Mouse (Mus musculus) heart, embryonic 13.5 days (tissue): ENCODE results near the gene Mast4. TPM values are rescaled to one million over a fixed set of nuclear protein-coding genes. Genes with fewer than 3 reads are reported as not detected.
A peak's percentile ranks its signal among the peaks of the same experiment; 100 is the strongest.

ENCODE experiments used
- ATAC-seq: fragments of 200-750 bp; cut with Nextera tagmentation; 2 replicates; pipeline ENCODE4 v1.8.0; 2017; ENCODE audit warnings: moderate TSS enrichment; ENCODE audit not compliant: insufficient number of reproducible peaks, low FRiP score, low TSS enrichment; ENCODE audit errors: extremely low read depth
- H3K27ac ChIP-seq: fragments of 300-500 bp; sonication (generic); replicated peaks from 2 replicates; pipeline ENCODE4 v1.5.1; 2015; ENCODE audit warnings: moderate library complexity, mild to moderate bottlenecking, inconsistent platforms
- H3K27me3 ChIP-seq: fragments of 300-500 bp; sonication (generic); replicated peaks from 2 replicates; pipeline ENCODE4 v1.6.1; 2015; ENCODE audit warnings: mild to moderate bottlenecking, inconsistent platforms
- H3K36me3 ChIP-seq: fragments of 300-500 bp; sonication (generic); 2 replicates; pipeline ENCODE4 v1.6.1; 2015; ENCODE audit warnings: mild to moderate bottlenecking, inconsistent platforms
- H3K4me1 ChIP-seq: fragments of 300-500 bp; sonication (generic); 2 replicates; pipeline ENCODE4 v1.6.1; 2015; ENCODE audit warnings: inconsistent platforms
- H3K4me2 ChIP-seq: fragments of 300-500 bp; sonication (generic); 2 replicates; pipeline ENCODE4 v1.6.1; 2015; ENCODE audit warnings: inconsistent platforms, mild to moderate bottlenecking, moderate library complexity
- H3K4me3 ChIP-seq: fragments of 300-500 bp; sonication (generic); 2 replicates; pipeline ENCODE4 v1.5.1; 2015; ENCODE audit warnings: moderate library complexity, mild to moderate bottlenecking, inconsistent platforms
- H3K9ac ChIP-seq: fragments of 300-500 bp; sonication (generic); 2 replicates; pipeline ENCODE4 v1.6.1; 2015; ENCODE audit warnings: inconsistent platforms, mild to moderate bottlenecking, moderate library complexity
- H3K9me3 ChIP-seq: fragments of 300-500 bp; sonication (generic); 2 replicates; pipeline ENCODE4 v1.6.1; 2016; ENCODE audit warnings: inconsistent platforms
- WGBS: fragments of 180-500 bp; shearing (Covaris S2); methylation state at CpG from one replicate; pipeline ENCODE4 v1.1.7; 2015; ENCODE audit warnings: mixed read lengths; 5-methylcytosine and 5-hydroxymethylcytosine counted together
- polyA plus RNA-seq: library from polyadenylated mRNA; unstranded; fragments of >200 nt; fragmentation: Nextera tagmentation; extraction: Ambion mirVana; gene quantifications from 2 replicates; pipeline ENCODE4 v1.2.1, GENCODE M21; 2015

Gene Mast4
- polyA plus RNA-seq, 1 experiment from 2014 or later, result 36.8 TPM

DNA sequence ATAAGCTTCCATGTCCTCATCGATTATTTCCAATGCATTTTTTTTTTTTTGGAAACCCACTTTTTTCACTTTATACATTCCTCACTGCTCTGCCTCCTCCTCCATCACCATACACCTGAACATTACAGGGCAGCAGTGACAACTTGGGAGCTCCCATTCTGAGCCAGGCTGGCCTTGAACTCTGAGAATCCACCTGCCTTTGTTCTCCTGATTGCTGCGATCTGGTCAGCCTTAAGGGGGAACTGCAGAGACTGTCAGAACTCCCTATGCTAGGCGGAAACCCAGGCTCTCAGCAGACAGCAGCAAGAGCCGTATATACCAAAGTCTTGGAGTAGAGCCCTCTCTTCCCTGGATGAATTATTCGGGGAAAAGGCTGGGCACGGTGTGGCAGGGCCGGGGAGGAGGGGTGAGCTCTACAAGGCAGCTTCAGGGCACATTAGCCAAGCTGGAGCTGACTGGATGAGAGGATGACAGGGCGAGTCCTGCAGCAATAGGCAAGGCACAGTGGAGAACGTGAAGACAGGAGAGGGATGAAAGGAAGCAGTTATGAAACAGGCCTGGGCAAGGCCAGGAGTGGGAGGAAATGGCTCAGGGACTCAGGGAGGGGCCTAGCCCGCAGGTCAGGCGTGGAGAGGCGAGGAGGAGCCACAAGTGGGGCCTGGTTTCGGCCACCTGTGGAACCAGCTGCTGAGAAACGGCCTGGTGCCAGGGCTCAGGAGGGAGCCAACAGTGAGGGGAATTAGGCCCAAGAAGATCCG is 435.7 kb downstream of the Mast4 start:
- Histone ChIP-seq H3K27ac (peak overlapping the region; percentile 67), H3K9ac (peak overlapping the region; percentile 34), H3K36me3 (no peaks in the 10 kb centered on the region), H3K9me3 (no peaks in the 10 kb centered on the region), H3K4me2 (peak overlapping the region; percentile 18; the same call in 1 of the 2 replicates), H3K4me3 (no peak overlapping the region), H3K4me1 (peaks cover 93% of the 10 kb centered on the region), H3K27me3 (no peaks in the 10 kb centered on the region)
- 29% methylated on average over 15 of the region's 15 CpGs for WGBS
- 0 out of 2 replicates have a peak, but pooled peaks have one; percentile 33 for ATAC-seq

DNA sequence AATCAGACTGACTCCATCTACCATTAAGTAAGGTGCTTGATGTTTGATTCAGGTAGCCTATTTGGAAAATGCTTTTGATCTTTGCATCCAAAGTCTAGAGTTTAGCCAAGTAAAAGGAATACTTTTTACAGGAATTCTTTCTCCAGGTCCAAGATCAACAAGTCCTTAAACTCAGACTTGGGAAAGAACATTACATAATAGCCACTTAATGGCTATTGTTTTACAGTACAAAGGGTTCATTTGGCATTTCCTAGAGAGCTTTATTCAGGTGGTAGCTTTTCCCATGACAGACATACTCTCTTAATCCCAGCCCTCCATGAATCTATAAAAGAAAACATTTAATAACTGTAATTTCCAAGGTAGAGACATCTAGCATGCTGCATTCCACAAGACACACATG is 438.0 kb downstream of the Mast4 start:
- Histone ChIP-seq H3K27ac (no peak overlapping the region), H3K4me3 (no peak overlapping the region), H3K9me3 (no peaks in the 10 kb centered on the region), H3K9ac (no peak overlapping the region), H3K4me2 (no peak overlapping the region), H3K27me3 (no peaks in the 10 kb centered on the region), H3K4me1 (peaks cover 88% of the 10 kb centered on the region), H3K36me3 (no peaks in the 10 kb centered on the region)
- ATAC-seq, result no peak

DNA sequence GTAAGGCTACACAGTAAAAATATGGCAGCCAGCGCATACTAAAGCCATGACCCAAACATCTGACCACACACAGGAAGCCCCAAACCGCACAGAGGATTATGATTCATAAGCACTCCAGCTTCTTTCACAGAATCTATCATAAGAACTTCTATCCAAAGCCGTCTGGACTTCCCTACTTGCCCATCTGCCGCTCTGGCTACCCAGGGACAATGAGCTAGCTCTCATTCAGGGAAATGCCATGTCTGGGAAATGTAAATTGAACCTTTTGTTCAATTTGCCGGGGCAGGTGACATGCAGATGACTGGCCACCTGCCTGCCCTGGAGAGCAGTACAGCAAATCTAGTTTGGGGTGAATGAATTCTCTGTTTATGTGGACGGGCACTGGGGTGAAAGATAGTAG is 438.4 kb downstream of the Mast4 start:
- Histone ChIP-seq H3K4me3 (no peak overlapping the region), H3K9ac (no peak overlapping the region), H3K4me1 (peaks cover 86% of the 10 kb centered on the region), H3K36me3 (no peaks in the 10 kb centered on the region), H3K4me2 (no peak overlapping the region), H3K27me3 (no peaks in the 10 kb centered on the region), H3K9me3 (no peaks in the 10 kb centered on the region), H3K27ac (no peak overlapping the region)
- no peak for ATAC-seq
- 80% methylated on average over 6 of the region's 6 CpGs for WGBS

DNA sequence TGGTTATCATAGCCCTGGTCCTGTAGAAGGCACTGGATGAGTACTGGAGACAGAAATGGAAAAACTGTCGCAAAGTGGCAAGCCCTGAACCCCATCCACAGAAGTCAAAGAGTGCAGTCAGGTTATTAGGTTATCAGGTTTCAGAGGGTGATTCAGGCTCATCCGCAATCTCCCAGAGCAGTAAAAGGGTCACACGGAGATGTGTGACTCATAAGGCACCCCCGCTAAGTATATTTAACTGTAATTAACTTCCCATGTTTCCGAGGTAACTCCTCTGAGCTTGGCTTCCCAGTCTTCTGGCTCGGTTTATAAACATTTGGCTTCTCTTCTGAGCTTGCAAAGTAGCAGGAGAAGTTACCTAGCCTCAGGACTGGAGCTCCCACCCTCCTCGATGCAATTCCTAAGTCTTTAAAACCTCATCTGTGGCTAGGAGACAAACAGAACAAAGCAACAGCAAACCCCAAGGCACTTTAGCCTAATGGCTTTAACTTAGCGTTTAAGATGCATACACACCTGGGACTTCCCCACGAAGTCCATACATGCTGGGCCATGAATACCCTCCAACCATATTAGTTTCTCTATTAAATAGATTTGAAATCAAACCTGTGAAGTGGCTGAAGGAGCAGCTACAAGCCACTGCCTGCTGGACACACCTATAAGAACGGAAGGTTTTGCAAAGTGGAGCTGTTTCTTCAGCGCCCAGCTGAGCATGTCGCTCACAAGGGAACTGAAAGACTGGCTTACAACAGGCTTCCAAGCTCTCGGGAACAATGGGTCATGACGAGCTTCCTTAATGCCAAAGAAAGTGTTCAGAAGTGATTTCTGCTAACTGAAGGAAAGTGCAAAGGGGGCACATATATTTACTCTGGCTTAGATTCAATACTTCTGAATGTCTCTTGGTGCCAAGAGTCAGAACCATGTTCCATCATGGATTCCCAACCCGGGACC is 439.7 kb downstream of the Mast4 start:
- 46% methylated on average over 15 of the region's 15 CpGs for WGBS

DNA sequence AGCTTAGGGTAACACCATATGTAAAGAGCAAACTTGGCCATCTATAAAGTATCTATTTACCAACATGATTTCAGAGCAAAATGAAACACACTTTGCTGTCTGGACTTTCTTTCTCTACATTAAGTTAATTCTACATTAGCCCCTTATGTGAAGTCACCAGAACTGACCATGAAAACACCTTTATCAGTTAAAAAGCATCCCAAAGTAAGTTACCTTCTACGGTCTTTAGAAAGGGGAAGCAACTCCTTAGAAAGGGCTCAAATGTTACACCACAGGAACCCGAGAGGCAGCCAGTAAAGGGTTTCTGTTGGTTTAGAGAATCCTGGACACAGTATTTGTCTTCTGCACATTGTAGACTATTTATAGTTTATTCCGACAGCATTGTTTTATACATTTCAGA is 441.5 kb downstream of the Mast4 start:
- Histone ChIP-seq H3K9ac (no peak overlapping the region), H3K36me3 (peaks cover under 1% of the 10 kb centered on the region), H3K4me3 (no peak overlapping the region), H3K27ac (no peak overlapping the region), H3K4me1 (peaks cover 62% of the 10 kb centered on the region), H3K4me2 (no peak overlapping the region), H3K27me3 (no peaks in the 10 kb centered on the region), H3K9me3 (no peaks in the 10 kb centered on the region)
- 69% methylated on average over 3 of the region's 3 CpGs for WGBS
- ATAC-seq, result no peak

More for the DNA sequence above, 439.7 kb downstream of the Mast4 start:
- Histone ChIP-seq H3K9ac (peak overlapping the region; percentile 5), H3K4me1 (peaks cover 77% of the 10 kb centered on the region), H3K9me3 (no peaks in the 10 kb centered on the region), H3K4me2 (no peak overlapping the region), H3K36me3 (no peaks in the 10 kb centered on the region; the same call in 1 of the 2 replicates), H3K27ac (0 out of 2 replicates have a peak overlapping the region, but pooled peaks have one; percentile 21), H3K4me3 (no peak overlapping the region), H3K27me3 (no peaks in the 10 kb centered on the region)
- no peak for ATAC-seq

DNA sequence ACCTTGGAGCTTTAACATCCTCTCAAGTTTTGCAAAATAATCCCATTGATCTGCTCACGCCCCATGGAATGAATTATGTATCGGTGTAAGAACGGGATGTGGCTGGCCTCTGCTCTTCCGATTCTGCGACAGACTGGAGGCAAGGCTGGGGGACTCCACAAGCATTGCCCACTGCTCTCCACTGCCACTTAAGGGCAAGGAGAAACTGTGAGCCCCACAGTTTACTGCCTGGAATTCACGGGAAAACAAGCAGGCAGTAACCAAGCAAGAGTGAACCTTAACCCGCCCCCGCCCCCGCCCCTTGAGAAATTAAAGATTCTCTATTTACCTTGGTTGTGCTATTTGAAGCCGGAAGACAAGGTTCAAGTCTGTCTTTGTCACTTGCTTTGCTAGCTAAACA is 444.3 kb downstream of the Mast4 start:
- no peak overlapping the region for H3K9ac ChIP-seq
- H3K9me3 ChIP-seq, result no peaks in the 10 kb centered on the region
- peaks cover 5% of the 10 kb centered on the region for H3K36me3 ChIP-seq
- H3K4me3 ChIP-seq, result no peak overlapping the region
- H3K27ac ChIP-seq, result no peak overlapping the region
- WGBS, result 83% methylated on average over 10 of the region's 10 CpGs
- ATAC-seq, result no peak
- H3K4me2 ChIP-seq, result no peak overlapping the region
- peaks cover 56% of the 10 kb centered on the region for H3K4me1 ChIP-seq
- no peaks in the 10 kb centered on the region for H3K27me3 ChIP-seq

DNA sequence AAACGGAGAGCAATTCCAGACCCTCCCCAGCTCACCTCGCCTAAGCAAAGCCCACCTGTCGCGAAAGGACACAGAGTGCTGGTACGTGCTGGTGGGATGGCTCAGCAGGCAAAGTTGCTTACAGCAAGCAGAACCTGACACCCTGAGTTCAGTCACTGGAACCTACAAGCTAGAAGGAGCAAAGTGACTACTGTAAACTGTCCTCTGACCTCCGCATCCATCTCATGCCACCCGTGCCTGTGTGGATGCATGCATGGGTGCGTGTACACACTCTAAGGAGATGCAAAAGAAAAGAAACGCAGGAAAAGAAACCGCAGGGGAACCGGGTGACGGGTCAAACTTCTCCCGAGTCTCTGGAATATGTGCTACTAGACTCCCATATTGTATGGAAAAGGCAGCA is 444.8 kb downstream of the Mast4 start:
- Histone ChIP-seq H3K36me3 (peaks cover 5% of the 10 kb centered on the region), H3K27ac (no peak overlapping the region), H3K4me1 (peaks cover 52% of the 10 kb centered on the region), H3K9ac (no peak overlapping the region), H3K9me3 (no peaks in the 10 kb centered on the region), H3K4me3 (no peak overlapping the region), H3K4me2 (no peak overlapping the region), H3K27me3 (no peaks in the 10 kb centered on the region)
- WGBS, result 75% methylated on average over 13 of the region's 13 CpGs
- no peak for ATAC-seq

DNA sequence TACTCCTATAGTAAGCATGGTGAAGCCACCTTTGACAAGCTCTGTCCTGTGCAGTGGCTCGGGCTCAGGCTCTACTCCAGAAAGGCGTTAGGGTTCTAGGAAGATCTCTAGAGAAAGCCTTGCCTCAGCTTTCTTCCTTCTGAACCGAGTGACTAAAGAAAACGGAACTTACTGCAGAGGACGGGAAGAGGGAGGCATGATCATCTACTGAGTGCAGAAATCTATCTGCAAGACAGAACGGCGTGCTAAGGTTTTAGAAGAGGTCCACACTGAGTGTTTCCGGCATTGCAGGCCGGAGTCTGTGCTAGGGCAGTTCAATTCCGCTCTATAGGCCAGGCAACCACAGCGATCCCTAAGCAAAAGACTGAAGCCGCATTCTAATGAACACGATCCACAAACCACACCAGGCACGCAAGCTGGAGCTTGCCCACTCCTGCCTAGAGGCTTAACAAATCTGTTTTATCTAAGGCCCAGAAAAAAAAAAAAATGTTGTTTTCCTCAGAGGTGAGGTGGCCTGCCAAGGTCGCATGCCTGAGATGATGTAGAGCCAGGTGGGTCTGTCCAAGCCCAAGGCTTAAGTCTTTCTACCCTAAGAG is 445.3 kb downstream of the Mast4 start:
- H3K36me3 ChIP-seq, result peaks cover 5% of the 10 kb centered on the region
- no peaks in the 10 kb centered on the region for H3K9me3 ChIP-seq
- H3K4me2 ChIP-seq, result no peak overlapping the region
- H3K27ac ChIP-seq, result no peak overlapping the region
- H3K9ac ChIP-seq, result no peak overlapping the region
- H3K4me1 ChIP-seq, result peaks cover 46% of the 10 kb centered on the region
- 76% methylated on average over 15 of the region's 15 CpGs for WGBS
- no peaks in the 10 kb centered on the region for H3K27me3 ChIP-seq
- ATAC-seq, result no peak
- no peak overlapping the region for H3K4me3 ChIP-seq

DNA sequence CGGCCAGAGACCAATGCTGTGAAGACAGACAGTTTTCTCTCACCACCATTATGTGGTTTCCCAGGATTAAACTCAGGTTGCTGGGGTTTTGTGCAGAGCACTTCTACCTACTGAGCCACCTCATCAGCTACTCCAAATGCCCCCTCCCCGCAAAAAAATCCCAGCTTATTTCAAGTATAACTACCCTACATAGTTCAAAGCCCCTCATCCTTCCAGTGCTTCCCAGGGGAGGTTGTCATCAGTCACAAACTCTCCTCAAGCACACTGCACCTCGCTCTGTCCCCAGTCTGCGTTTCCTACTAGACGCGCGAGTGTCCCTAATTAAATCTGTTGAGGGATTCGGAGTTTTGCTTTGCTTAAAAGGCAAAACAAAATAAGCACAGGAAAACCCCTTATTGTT is 446.1 kb downstream of the Mast4 start:
- peaks cover 39% of the 10 kb centered on the region for H3K4me1 ChIP-seq
- no peak overlapping the region for H3K4me3 ChIP-seq
- no peaks in the 10 kb centered on the region for H3K27me3 ChIP-seq
- H3K9ac ChIP-seq, result no peak overlapping the region
- no peak for ATAC-seq
- no peak overlapping the region for H3K4me2 ChIP-seq
- peaks cover 5% of the 10 kb centered on the region for H3K36me3 ChIP-seq
- WGBS, result 77% methylated on average over 8 of the region's 8 CpGs
- H3K9me3 ChIP-seq, result no peaks in the 10 kb centered on the region
- H3K27ac ChIP-seq, result no peak overlapping the region

DNA sequence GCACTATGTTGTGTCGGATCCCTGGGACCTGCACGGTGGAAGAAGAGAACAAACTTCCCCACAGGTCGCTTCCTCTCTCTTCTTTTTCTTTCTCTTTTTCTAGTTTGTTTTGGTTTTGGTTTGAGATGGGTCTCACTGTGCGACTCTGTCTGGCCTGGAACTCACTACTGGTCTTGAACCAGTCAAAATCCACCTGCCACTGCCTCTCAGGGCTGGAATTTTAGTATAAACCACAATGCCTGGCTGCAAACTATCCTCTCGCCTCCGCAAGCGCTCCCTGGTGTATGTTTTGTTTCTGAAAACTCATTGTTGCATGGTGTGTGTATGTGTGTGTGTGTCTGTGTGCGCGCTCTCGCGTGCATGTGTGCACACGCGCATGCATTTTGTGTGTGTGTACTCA is 446.8 kb downstream of the Mast4 start:
- Histone ChIP-seq H3K27ac (no peak overlapping the region), H3K36me3 (peaks cover 5% of the 10 kb centered on the region), H3K4me3 (no peak overlapping the region), H3K9ac (no peak overlapping the region), H3K9me3 (no peaks in the 10 kb centered on the region), H3K4me1 (peaks cover 34% of the 10 kb centered on the region), H3K27me3 (no peaks in the 10 kb centered on the region), H3K4me2 (no peak overlapping the region)
- ATAC-seq, result no peak
- 92% methylated on average over 13 of the region's 13 CpGs for WGBS

DNA sequence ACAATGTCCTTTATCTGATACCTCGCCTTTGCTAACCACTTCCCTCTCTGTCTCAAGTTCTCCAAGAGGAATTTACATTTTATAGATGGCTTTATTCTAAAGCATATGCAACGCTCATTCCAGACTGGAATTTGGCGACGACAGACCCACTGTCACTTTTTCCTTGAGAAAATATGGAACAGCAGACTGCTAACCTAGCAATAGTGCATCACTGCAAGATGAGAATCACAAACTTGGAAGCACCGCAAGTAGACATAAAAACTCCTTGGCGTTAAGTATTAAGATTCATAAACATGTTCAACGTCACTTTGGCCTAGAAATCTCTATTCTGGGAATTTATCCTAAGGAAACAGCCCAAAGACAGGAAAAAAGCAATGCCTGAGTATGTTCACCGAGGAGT is 447.5 kb downstream of the Mast4 start:
- H3K27me3 ChIP-seq, result no peaks in the 10 kb centered on the region
- no peak overlapping the region for H3K4me3 ChIP-seq
- no peak overlapping the region for H3K9ac ChIP-seq
- H3K4me1 ChIP-seq, result peaks cover 33% of the 10 kb centered on the region
- peaks cover 5% of the 10 kb centered on the region for H3K36me3 ChIP-seq
- H3K27ac ChIP-seq, result no peak overlapping the region
- no peaks in the 10 kb centered on the region for H3K9me3 ChIP-seq
- 72% methylated on average over 8 of the region's 8 CpGs for WGBS
- no peak for ATAC-seq
- H3K4me2 ChIP-seq, result no peak overlapping the region
